Mouse (Mus musculus) midbrain, embryonic 11.5 days (tissue): ENCODE results near the gene Spata25. TPM values are rescaled to one million over a fixed set of nuclear protein-coding genes. Genes with fewer than 3 reads are reported as not detected.

ENCODE experiments used
- ATAC-seq: fragments of 200-750 bp; cut with Nextera tagmentation; 2 replicates; pipeline ENCODE4 v1.8.0; 2017; ENCODE audit warnings: moderate TSS enrichment, moderate library complexity; ENCODE audit not compliant: low FRiP score
- DNase-seq: peaks from one replicate; pipeline ENCODE4 v3.0.0; 2015; ENCODE audit warnings: low spot score; ENCODE audit errors: missing footprints
- H3K27ac ChIP-seq: fragments of 300-500 bp; sonication (generic); 2 replicates; pipeline ENCODE4 v1.5.1; 2014; ENCODE audit warnings: low read depth, low read length
- H3K27me3 ChIP-seq: fragments of 300-500 bp; sonication (generic); 2 replicates; pipeline ENCODE4 v1.6.1; 2014; ENCODE audit warnings: mild to moderate bottlenecking, low read length, moderate library complexity, mixed read lengths; ENCODE audit not compliant: control insufficient read depth, insufficient read depth
- H3K36me3 ChIP-seq: fragments of 300-500 bp; sonication (generic); 2 replicates; pipeline ENCODE4 v1.6.1; 2014; ENCODE audit warnings: mild to moderate bottlenecking, low read length, moderate library complexity, mixed read lengths; ENCODE audit not compliant: control insufficient read depth, insufficient read depth
- H3K4me1 ChIP-seq: fragments of 300-500 bp; sonication (generic); 2 replicates; pipeline ENCODE4 v1.6.1; 2014; ENCODE audit warnings: low read length; ENCODE audit not compliant: control insufficient read depth, insufficient read depth
- H3K4me2 ChIP-seq: fragments of 300-500 bp; sonication (generic); 2 replicates; pipeline ENCODE4 v1.6.1; 2014; ENCODE audit warnings: mild to moderate bottlenecking, moderate library complexity
- H3K4me3 ChIP-seq: fragments of 300-500 bp; sonication (generic); 2 replicates; pipeline ENCODE4 v1.5.1; 2014; ENCODE audit warnings: low read depth, low read length
- H3K9ac ChIP-seq: fragments of 300-500 bp; sonication (generic); 2 replicates; pipeline ENCODE4 v1.6.1; 2014; ENCODE audit warnings: low read length
- H3K9me3 ChIP-seq: fragments of 300-500 bp; sonication (generic); 2 replicates; pipeline ENCODE4 v1.6.1; 2016; ENCODE audit warnings: low read length; ENCODE audit not compliant: control insufficient read depth
- WGBS: fragments of 180-500 bp; shearing (Covaris S2); extraction: QIAGEN DNeasy Blood & Tissue Kit; methylation state at CpG from one replicate; pipeline ENCODE4 v1.1.7; 2014; 5-methylcytosine and 5-hydroxymethylcytosine counted together
- polyA plus RNA-seq: library from polyadenylated mRNA; unstranded; fragments of >200 nt; fragmentation: Nextera tagmentation; extraction: Ambion mirVana; gene quantifications from 2 replicates; pipeline ENCODE4 v1.2.1, GENCODE M21; 2014

The Spata25 gene
- polyA plus RNA-seq, 1 experiment from 2014 or later: not detected

DNA sequence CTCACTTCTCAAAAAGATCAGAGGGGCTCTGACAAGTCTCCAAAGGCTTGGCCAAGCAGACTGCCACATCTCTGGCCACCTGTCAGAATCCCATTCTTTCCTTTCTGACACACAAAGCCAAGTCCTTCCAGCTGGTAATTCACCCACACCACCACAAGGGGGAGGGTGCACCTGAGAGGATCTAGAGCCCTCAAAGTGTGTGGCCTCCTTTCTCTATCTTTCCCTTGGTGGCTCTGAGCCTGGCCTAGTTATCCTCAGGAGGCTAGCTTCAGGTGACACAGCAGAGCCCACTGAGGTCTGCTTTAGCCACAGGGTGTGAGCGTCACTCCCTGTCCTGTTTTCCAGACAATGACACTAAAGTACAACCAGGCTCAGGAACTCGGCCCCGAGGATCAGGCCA is 35.1 kb downstream of the Spata25 start:
- Histone ChIP-seq H3K4me2 (no peak overlapping the region), H3K4me1 (no peaks in the 10 kb centered on the region), H3K27me3 (no peaks in the 10 kb centered on the region), H3K4me3 (no peak overlapping the region), H3K9ac (no peak overlapping the region), H3K9me3 (no peaks in the 10 kb centered on the region), H3K27ac (no peak overlapping the region), H3K36me3 (peaks cover 12% of the 10 kb centered on the region)
- DNase-seq (peak; percentile 95), ATAC-seq (no peak)
- 93% methylated on average over 3 of the region's 3 CpGs for WGBS

DNA sequence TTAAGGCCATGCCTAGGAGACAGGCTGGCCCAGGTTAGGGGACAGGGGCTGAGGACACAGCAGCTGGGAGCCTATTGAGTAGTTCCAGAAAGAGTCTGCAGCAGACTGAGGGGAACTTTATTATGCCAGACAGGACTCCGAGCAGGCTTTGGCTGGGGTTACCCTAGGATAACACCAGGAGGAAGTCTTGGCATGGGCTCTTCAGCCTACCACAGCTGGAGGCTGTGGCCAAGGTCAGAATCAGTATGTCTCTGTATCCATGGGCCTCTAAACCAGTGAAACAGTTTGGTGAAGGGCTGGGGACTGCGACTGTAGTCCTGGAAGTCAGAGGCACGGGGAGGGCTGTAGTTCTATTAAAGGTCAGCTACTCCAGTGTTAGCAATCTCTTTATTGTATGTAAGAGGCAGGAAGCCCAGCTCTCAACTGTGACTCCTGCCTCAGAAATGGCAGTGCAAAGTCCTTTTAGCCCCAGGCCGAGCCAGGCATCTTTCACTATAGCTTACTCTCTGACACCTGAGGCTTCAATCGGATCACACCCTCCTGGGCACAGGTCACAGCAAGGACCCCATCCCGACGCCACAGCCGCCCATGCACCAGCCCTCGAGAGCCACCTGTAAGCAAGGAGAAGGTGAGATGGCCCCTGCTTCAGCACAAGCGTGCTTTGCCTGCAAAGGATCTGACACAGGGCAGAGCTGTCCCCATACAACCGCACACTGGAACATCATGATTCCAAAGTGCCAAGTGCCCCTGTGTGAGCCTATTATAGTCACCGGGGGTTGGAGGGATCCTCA is 35.7 kb downstream of the Spata25 start:
- Histone ChIP-seq H3K9me3 (no peaks in the 10 kb centered on the region), H3K9ac (no peak overlapping the region), H3K27me3 (no peaks in the 10 kb centered on the region), H3K27ac (no peak overlapping the region), H3K4me2 (no peak overlapping the region), H3K4me1 (no peaks in the 10 kb centered on the region), H3K4me3 (no peak overlapping the region), H3K36me3 (peaks cover 12% of the 10 kb centered on the region)
- DNase-seq: peak; percentile 86
- WGBS: 93% methylated on average over 12 of the region's 12 CpGs
- no peak for ATAC-seq

DNA sequence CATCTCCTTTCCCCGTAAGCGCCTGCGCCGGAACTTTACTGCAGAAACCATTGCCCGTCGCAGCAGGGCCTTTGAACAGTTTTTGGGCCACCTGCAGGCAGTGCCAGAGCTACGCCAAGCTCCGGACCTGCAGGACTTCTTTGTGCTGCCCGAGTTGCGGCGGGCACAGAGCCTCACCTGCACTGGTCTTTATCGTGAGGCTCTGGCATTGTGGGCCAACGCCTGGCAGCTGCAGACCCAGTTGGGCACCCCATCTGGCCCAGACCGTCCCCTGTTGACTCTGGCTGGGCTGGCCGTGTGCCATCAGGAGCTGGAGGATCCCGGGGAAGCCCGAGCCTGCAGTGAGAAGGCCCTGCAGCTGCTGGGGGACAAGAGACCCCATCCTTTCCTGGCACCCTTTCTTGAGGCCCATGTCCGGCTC is 36.5 kb downstream of the Spata25 start:
- DNase-seq (no peak), ATAC-seq (no peak)
- Histone ChIP-seq H3K4me1 (no peaks in the 10 kb centered on the region), H3K9ac (no peak overlapping the region), H3K27ac (no peak overlapping the region), H3K4me3 (no peak overlapping the region), H3K36me3 (peaks cover 10% of the 10 kb centered on the region), H3K4me2 (no peak overlapping the region), H3K27me3 (no peaks in the 10 kb centered on the region), H3K9me3 (no peaks in the 10 kb centered on the region)
- 96% methylated on average over 18 of the region's 18 CpGs for WGBS

DNA sequence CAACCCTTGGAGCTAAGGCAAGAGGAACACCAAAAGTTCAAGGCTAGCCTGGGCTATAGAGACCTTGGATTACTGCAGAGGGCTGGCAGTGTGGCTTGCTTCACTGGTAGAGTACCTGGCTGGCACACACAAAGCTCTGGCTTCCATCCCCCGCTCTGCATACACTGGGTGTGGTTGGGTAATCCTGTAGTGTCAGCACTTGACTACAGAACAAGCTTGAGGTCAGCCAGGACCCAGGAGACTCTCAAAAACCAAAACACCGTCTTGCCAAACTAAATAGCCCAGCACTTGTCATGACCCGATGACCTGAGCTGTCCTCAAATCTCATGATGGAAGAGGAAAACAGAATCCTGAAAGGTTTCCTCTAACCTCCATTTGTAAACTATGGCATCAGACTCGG is 37.9 kb downstream of the Spata25 start:
- H3K27ac ChIP-seq: no peak overlapping the region
- ATAC-seq: no peak
- no peaks in the 10 kb centered on the region for H3K27me3 ChIP-seq
- no peak for DNase-seq
- no peak overlapping the region for H3K4me3 ChIP-seq
- no peaks in the 10 kb centered on the region for H3K9me3 ChIP-seq
- no peak overlapping the region for H3K4me2 ChIP-seq
- H3K4me1 ChIP-seq: peaks cover 3% of the 10 kb centered on the region
- WGBS: 83% methylated on average over 4 of the region's 4 CpGs
- H3K9ac ChIP-seq: no peak overlapping the region
- peaks cover 8% of the 10 kb centered on the region; the same call in 1 of the 2 replicates for H3K36me3 ChIP-seq

DNA sequence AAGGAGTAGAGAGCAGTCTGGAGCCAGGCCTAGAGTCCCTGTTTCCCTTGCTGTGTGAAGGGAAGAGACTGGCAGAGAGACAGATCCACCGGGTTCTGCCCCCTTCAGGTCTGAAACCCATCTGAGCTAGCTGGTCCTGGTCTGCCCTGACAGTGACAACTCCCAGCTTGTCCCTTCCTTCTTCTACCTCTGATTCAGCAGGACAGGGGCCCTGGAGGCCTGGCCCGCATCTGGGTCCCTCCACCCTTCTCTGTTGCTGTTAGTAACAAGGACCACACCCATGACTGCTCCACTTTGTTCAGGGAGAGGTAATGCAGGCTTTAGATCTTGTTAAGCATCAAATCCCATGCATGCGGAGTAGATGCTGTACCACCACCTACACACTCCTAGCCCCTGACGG is 39.9 kb downstream of the Spata25 start:
- Histone ChIP-seq H3K9me3 (no peaks in the 10 kb centered on the region), H3K36me3 (peaks cover 8% of the 10 kb centered on the region; the same call in 1 of the 2 replicates), H3K4me1 (peaks cover 8% of the 10 kb centered on the region), H3K4me3 (no peak overlapping the region), H3K27ac (no peak overlapping the region), H3K27me3 (no peaks in the 10 kb centered on the region), H3K4me2 (no peak overlapping the region), H3K9ac (no peak overlapping the region)
- DNase-seq (no peak), ATAC-seq (no peak)
- 77% methylated on average over 4 of the region's 4 CpGs for WGBS

DNA sequence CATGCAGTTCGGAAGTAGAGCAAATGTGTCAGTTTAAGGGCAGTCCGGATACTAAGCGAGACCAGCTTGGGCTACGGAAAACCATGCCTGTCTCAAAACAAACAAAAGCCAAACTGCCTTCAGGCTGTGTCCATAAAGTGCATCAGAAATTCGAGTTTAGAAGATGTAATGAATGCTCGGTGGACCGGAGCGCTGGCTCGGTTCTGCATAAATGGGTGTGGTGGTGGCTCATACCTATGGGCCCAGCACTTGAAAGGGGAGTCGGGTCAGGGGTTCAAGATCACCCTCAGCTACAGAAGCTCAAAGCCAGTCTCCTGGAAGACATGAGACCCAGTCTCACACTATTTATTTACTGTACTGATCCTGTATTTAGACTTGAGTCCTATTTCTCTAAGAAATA is 40.6 kb downstream of the Spata25 start:
- Histone ChIP-seq H3K4me2 (no peak overlapping the region), H3K36me3 (peaks cover 5% of the 10 kb centered on the region; the same call in 1 of the 2 replicates), H3K27me3 (no peaks in the 10 kb centered on the region), H3K9ac (no peak overlapping the region), H3K4me3 (no peak overlapping the region), H3K4me1 (peaks cover 8% of the 10 kb centered on the region), H3K9me3 (no peaks in the 10 kb centered on the region), H3K27ac (no peak overlapping the region)
- whole genome bisulfite sequencing: 82% methylated on average over 10 of the region's 10 CpGs
- ATAC-seq (no peak), DNase-seq (no peak)

DNA sequence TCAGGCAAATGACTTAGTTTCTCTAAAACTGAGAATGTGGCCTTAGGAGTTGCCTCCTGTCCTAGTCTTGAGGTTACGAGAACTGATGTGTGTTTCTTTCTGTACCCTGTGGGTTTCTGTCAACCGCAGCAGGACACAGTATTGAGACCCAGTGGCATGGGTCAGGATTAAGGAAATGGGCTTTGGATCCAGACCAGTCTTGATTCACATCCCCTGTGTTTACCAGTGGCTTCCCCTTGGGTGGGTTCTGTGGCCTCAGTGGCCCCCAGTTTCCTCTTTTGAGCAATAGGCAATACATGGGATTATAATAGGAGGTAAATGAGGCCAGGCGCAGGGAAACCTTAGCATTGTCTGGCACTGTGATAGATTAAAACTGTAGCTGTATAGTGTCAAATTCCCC is 41.3 kb downstream of the Spata25 start:
- Histone ChIP-seq H3K9ac (no peak overlapping the region), H3K9me3 (no peaks in the 10 kb centered on the region), H3K4me1 (peaks cover 8% of the 10 kb centered on the region), H3K36me3 (peaks cover under 1% of the 10 kb centered on the region; the same call in 1 of the 2 replicates), H3K27me3 (no peaks in the 10 kb centered on the region), H3K4me3 (no peak overlapping the region), H3K27ac (no peak overlapping the region), H3K4me2 (no peak overlapping the region; the same call in 1 of the 2 replicates)
- ATAC-seq: no peak
- 87% methylated on average over 3 of the region's 3 CpGs for WGBS
- no peak for DNase-seq

DNA sequence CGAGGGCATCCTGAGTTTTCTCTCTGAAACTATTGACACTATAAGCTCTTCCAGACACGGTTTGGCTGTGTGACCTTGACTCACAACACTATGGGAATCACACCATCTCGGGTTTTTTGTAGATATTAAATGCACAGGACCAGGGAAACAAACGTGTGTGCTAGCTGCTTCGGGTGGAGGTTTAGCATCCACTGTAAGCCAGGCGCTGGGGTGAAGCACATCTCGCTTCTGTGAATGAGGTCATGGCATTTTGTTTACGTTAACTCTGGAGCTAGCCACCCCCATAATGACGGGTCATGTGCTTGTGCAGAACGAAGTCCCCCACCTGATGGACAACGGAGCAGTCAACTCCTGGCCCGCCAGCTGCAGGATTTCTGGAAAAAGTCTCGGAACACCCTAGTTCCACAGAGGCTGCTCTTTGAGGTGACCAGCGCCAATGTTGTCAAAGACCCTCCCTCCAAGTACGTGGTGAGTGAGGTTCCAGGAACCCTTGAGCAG is 41.9 kb downstream of the Spata25 start:
- peaks cover 8% of the 10 kb centered on the region for H3K4me1 ChIP-seq
- no peaks in the 10 kb centered on the region for H3K27me3 ChIP-seq
- 11% methylated on average over 15 of the region's 15 CpGs for WGBS
- no peak overlapping the region for H3K27ac ChIP-seq
- ATAC-seq (peak; percentile 13; the same call in 1 of the 2 replicates), DNase-seq (peak; percentile 90)
- H3K4me2 ChIP-seq: peak overlapping the region; percentile 87
- H3K36me3 ChIP-seq: no peaks in the 10 kb centered on the region
- H3K4me3 ChIP-seq: peak overlapping the region; percentile 66
- H3K9ac ChIP-seq: peak overlapping the region; percentile 75
- no peaks in the 10 kb centered on the region for H3K9me3 ChIP-seq
